Mouse (Mus musculus) heart, postnatal 36 days (tissue): Measurements from ENCODE around the gene Zcchc17. TPM values are rescaled to one million over a fixed set of nuclear protein-coding genes. Genes with fewer than 3 reads are reported as not detected.

ENCODE experiments used
- DNase-seq, 2 experiments: peaks; one replicate each; pipeline ENCODE4 v3.0.0; 2021 to 2022
- intact Hi-C: fragments of 180-260 bp; cut with DNase I; formaldehyde crosslinking; loops from one replicate; pipeline ENCODE4 v1.15.1; 2025
- total RNA-seq, 2 experiments: library from RNA; stranded (reverse); gene quantifications; 2 replicates each; pipeline ENCODE4 v1.2.3; 2021

Gene Zcchc17
- total RNA-seq = 10 to 100 TPM; 26.7 to 28.9 TPM

- intact Hi-C loops = no loop called here
- peak; percentile 97 for DNase-seq
Observed at GRCm38 (mm10) chr4:130359486-130360237, at the start of gene Zcchc17, which contains the start of gene Snrnp40. Gene Zcchc17, minus strand, starts transcription at chr4:130359943. Gene Snrnp40, plus strand, starts transcription at chr4:130360132.

GRCm38 (mm10) chr4:130391265-130391664, 31.5 kb upstream of the Zcchc17 start:
- DNase-seq = no peak

GRCm38 (mm10) chr4:130389927-130390326, 30.2 kb upstream of the Zcchc17 start:
- no peak for DNase-seq
- intact Hi-C loops = no loop called here

More at GRCm38 (mm10) chr4:130391265-130391664, 31.5 kb upstream of the Zcchc17 start:
- intact Hi-C loops = no loop called here

DNA sequence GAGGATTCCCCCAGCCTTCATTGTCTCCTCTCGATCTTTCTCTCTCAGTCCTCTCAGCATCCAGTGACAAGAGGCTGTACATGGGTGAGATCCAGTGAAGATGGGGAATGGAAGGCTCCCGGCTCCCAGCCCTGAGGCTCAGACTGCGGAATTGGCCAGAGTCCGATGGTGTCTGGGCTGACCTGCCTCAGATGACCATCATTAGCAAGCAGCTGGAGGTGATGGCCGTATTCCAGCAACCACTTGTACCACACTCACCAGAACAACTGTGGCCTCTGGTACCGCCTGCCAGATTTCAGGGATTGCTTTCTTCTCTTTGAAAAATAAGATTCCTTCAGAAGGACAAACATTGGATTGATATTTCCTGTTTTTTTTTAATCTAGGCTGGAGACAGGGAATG, 29.8 kb upstream of the Zcchc17 start:
- peak; percentile 53 to 61 for DNase-seq
- intact Hi-C loops = no loop called here

GRCm38 (mm10) chr4:130387256-130387655, 27.5 kb upstream of the Zcchc17 start:
- intact Hi-C loops = no loop called here
- DNase-seq = no peak

GRCm38 (mm10) chr4:130380418-130380817, 20.7 kb upstream of the Zcchc17 start:
- intact Hi-C loops = no loop called here

DNA sequence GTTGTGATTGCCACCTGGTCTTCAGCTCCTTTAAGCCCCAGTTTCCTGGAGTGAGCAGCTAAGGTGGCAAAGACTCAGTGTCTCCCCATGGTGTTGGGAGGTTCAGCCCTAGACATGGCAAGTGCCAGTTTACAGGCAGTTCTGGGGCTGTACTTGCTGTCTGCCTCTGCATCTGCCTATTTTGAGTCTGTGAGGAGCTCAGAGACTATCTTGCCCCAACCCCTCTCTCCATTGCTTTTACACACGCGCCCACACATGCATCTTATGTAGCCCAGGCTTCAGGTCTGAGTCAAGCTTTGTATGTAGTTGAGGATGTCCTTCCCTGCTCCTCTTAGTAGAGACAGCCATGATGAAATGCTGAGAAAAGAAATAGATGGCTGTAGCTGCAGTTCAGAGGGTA, 19.4 kb upstream of the Zcchc17 start:
- intact Hi-C loops = no loop called here
- DNase-seq = no peak

More at GRCm38 (mm10) chr4:130380418-130380817, 20.7 kb upstream of the Zcchc17 start:
- DNase-seq = no peak

- intact Hi-C loops = no loop called here
- no peak for DNase-seq
Observed at GRCm38 (mm10) chr4:130377500-130377899, 17.8 kb upstream of the Zcchc17 start.

- DNase-seq = no peak
- intact Hi-C loops = no loop called here
Observed at GRCm38 (mm10) chr4:130376675-130377074, 16.9 kb upstream of the Zcchc17 start.

GRCm38 (mm10) chr4:130360238-130360590, 471 bp upstream of the Zcchc17 start:
- DNase-seq = no peak
- intact Hi-C loops = no loop called here

- intact Hi-C loops = no loop called here
- DNase-seq = no peak
Observed at GRCm38 (mm10) chr4:130357946-130358345, 1.8 kb downstream of the Zcchc17 start.

GRCm38 (mm10) chr4:130352588-130352987, 7.2 kb downstream of the Zcchc17 start:
- DNase-seq = no peak
- intact Hi-C loops = no loop called here

- intact Hi-C loops = no loop called here
Observed at GRCm38 (mm10) chr4:130350690-130351422, 8.9 kb downstream of the Zcchc17 start.

GRCm38 (mm10) chr4:130349666-130350065, 10.1 kb downstream of the Zcchc17 start:
- intact Hi-C loops = loop anchor here (10.0 kb wide), 1 partner anchor 535 kb away; no protein-coding TSS in a partner anchor
- DNase-seq = no peak

More at GRCm38 (mm10) chr4:130350690-130351422, 8.9 kb downstream of the Zcchc17 start:
- DNase-seq = no peak

DNA sequence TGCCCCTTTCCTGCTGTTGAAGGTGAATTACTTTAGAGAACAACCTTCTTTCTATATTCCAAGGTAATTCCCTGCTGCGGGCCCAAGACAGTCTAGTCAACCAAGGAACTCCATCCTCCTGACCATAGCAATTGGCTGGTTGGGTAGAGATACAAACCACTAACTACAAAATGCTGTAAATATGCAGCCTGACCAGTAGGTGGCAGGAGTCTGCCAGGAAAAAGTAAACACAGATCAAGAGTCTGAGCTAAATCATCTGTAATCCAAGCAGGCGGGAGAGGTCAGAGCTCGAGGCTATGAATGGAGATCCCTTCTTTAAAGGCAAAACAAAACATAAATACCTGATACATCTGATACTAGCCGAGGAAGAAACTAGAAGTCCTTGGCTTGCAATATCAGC, 18.1 kb downstream of the Zcchc17 start:
- intact Hi-C loops = loop anchor here (1.0 to 10.0 kb wide), 2 partner anchors 193 to 543 kb away; no protein-coding TSS in a partner anchor
- DNase-seq = peak; percentile 42 to 62

- intact Hi-C loops = no loop called here
- no peak for DNase-seq
Observed at GRCm38 (mm10) chr4:130335867-130336266, 23.9 kb downstream of the Zcchc17 start.

DNA sequence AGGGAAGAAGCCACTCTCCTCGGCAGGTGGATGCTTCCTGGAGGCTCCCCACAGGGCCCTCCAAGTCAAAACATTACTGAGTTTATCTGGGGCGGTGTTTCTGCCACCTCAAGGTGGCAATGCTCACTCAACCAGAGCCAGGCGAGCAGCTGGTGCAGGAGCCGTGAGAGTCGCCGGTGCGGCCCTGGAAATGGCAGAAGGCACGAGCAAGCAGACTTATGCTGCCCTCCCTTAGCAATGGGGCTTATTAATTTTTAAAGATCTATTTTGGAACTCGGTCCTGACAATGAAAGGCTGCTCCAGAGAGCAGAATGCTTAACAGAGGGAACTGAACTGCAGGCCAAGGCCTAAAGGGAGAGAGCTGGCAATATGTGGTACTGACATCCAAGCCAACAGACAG, 32.4 kb downstream of the Zcchc17 start:
- no peak for DNase-seq
- intact Hi-C loops = no loop called here

- intact Hi-C loops = no loop called here
- no peak for DNase-seq
Observed at GRCm38 (mm10) chr4:130325446-130325845, 34.3 kb downstream of the Zcchc17 start.

DNA sequence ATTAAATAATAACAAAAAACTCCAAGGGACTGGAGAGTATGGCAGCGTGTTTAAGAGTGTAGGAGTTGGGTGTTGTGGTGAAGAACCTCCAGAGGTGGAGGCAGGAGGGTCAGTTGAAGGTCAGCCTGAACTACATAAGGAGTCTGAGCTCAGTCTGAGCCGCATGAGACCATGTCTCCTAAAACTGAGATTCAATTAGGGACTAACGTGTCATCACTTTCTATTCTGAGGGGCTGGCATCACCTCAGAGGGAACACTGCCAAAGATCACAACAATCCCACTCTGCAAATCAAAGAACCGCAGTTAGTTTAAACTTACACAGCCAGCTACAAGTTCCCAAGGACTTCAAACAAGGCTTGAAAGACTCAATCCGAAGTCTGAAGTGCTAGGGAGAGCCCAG, 36.1 kb downstream of the Zcchc17 start:
- peak in 1 of 2 experiments; percentile 35 for DNase-seq
- intact Hi-C loops = no loop called here

DNA sequence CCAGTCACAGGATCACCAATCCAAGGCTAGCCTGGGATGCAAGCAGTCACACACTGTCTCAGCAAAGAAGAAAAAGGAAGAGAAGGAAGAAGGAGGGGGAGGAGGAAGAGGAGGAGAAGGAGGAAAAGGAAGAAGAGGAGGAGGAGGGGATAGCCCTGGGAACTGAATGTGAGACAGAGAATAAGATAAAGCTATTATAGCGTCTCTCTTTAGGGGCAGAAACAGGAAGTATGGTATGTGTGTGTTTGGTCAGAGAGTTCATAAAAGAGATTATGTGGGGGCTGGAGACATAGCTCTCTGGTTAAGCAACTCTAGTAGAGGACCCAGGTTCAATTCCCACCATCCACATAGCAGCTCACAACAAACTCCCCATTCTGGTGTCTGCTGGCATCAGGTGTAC, 36.6 kb downstream of the Zcchc17 start:
- intact Hi-C loops = no loop called here
- DNase-seq = no peak

GRCm38 (mm10) chr4:130322567-130322966, 37.2 kb downstream of the Zcchc17 start:
- no peak for DNase-seq
- intact Hi-C loops = no loop called here

DNA sequence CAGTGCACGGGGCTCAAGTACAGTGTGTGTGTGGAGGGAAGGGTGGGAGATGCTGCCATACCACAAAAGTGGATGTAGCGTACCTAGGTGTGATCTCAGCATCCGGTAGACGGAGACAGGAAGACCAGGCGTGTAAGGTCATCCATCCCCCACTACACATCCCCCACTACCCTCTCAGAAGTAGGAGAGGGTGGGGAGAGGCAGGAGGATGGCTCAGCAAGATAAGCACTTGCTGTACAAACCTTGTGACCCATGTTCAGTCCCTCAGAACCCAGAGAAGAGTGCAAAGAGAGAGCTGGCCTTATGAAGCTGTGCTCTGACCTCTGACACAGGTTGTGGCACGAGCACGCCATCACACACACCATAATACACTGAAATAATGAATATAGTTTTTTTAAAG, 38.1 kb downstream of the Zcchc17 start:
- intact Hi-C loops = no loop called here

More for the DNA sequence above, 38.1 kb downstream of the Zcchc17 start:
- no peak for DNase-seq
